Mouse (Mus musculus) lung, embryonic 14.5 days (tissue): ENCODE measurements around the gene 2310057J18Rik. TPM values are rescaled to one million over a fixed set of nuclear protein-coding genes. Genes with fewer than 3 reads are reported as not detected.
"Not testable (repeated sequence)": the region's sequence is repeated elsewhere in the genome, so short reads cannot be mapped to it uniquely, and the experiment has no call there.

Experiments used
- ATAC-seq: fragments of 200-750 bp; cut with Nextera tagmentation; 2 replicates; pipeline ENCODE4 v1.8.0; 2017; ENCODE audit warnings: mild to moderate bottlenecking, moderate TSS enrichment, moderate library complexity; ENCODE audit not compliant: insufficient read depth
- DNase-seq: peaks from one replicate; pipeline ENCODE4 v3.0.0-alpha.2; 2015
- H3K27ac ChIP-seq: fragments of 300-500 bp; sonication (generic); 2 replicates; pipeline ENCODE4 v1.5.1; 2014; ENCODE audit warnings: low read depth, mild to moderate bottlenecking, moderate library complexity
- H3K27me3 ChIP-seq: fragments of 300-500 bp; sonication (generic); 2 replicates; pipeline ENCODE4 v1.6.1; 2014; ENCODE audit warnings: low read length, control low read depth; ENCODE audit not compliant: insufficient read depth
- H3K36me3 ChIP-seq: fragments of 300-500 bp; sonication (generic); 2 replicates; pipeline ENCODE4 v1.6.1; 2014; ENCODE audit warnings: control low read depth; ENCODE audit not compliant: insufficient read depth
- H3K4me1 ChIP-seq: fragments of 300-500 bp; sonication (generic); 2 replicates; pipeline ENCODE4 v1.6.1; 2014; ENCODE audit warnings: antibody characterized with exemption, control low read depth; ENCODE audit not compliant: insufficient read depth
- H3K4me2 ChIP-seq: fragments of 300-500 bp; sonication (generic); 2 replicates; pipeline ENCODE4 v1.6.1; 2014; ENCODE audit warnings: mild to moderate bottlenecking
- H3K4me3 ChIP-seq: fragments of 300-500 bp; sonication (generic); 2 replicates; pipeline ENCODE4 v1.5.1; 2014; ENCODE audit warnings: low read depth, low read length
- H3K9ac ChIP-seq: fragments of 300-500 bp; sonication (generic); 2 replicates; pipeline ENCODE4 v1.6.1; 2014
- H3K9me3 ChIP-seq: fragments of 300-500 bp; sonication (generic); 2 replicates; pipeline ENCODE4 v1.6.1; 2016; ENCODE audit warnings: low read depth, low read length, control low read depth
- CTCF ChIP-seq: IDR thresholded peaks from 2 replicates; pipeline ENCODE4 v1.5.1; 2016; ENCODE audit warnings: antibody characterized with exemption, low read depth
- WGBS: fragments of 180-500 bp; shearing (Covaris S2); extraction: QIAGEN DNeasy Blood & Tissue Kit; methylation state at CpG from one replicate; pipeline ENCODE4 v1.1.7; 2014; 5-methylcytosine and 5-hydroxymethylcytosine counted together
- polyA plus RNA-seq: library from polyadenylated mRNA; unstranded; fragments of >200 nt; fragmentation: Nextera tagmentation; extraction: Ambion mirVana; gene quantifications from 2 replicates; pipeline ENCODE4 v1.2.1, GENCODE M21; 2014

The 2310057J18Rik gene
- not detected in 2 replicates for polyA plus RNA-seq

GRCm38 (mm10) chr10:28986203-28986602 lies at the start of gene 2310057J18Rik:
Gene 2310057J18Rik (minus strand): TSS chr10:28986303.
- H3K36me3 ChIP-seq = no peaks in the 10 kb centered on the region
- DNase-seq (no peak), ATAC-seq (no peak)
- no peaks in the 10 kb centered on the region for H3K27me3 ChIP-seq
- H3K4me2 ChIP-seq = no peak within 1 kb of the TSS
- H3K4me3 ChIP-seq = no peak within 1 kb of the TSS
- H3K9me3 ChIP-seq = no peaks in the 10 kb centered on the region
- 77% methylated on average over 3 of the region's 3 CpGs for WGBS
- no peak within 1 kb of the TSS for H3K9ac ChIP-seq
- TF ChIP-seq CTCF = no peak
- H3K27ac ChIP-seq = no peak within 1 kb of the TSS
- no peaks in the 10 kb centered on the region for H3K4me1 ChIP-seq

DNA sequence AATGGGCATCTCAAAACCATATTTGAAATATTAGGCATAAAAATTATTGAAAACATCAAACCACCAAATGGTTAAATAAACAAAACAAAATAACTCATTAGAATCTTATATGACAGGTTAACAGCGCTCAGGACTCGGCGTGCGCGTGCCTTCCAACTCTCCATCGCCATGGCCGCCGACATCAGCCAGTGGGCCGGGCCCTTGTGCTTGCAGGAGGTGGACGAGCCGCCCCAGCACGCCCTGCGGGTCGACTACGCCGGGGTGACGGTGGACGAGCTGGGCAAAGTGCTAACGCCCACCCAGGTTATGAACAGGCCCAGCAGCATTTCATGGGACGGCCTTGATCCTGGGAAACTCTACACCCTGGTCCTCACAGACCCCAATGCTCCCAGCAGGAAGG lies 43.9 kb upstream of the 2310057J18Rik start:
- not testable (repeated sequence) for H3K27me3 ChIP-seq, ATAC-seq, H3K4me1 ChIP-seq, H3K4me2 ChIP-seq, H3K4me3 ChIP-seq, H3K9me3 ChIP-seq, DNase-seq, H3K27ac ChIP-seq, H3K36me3 ChIP-seq, H3K9ac ChIP-seq
- WGBS = 94% methylated on average over 9 of the region's 20 CpGs

DNA sequence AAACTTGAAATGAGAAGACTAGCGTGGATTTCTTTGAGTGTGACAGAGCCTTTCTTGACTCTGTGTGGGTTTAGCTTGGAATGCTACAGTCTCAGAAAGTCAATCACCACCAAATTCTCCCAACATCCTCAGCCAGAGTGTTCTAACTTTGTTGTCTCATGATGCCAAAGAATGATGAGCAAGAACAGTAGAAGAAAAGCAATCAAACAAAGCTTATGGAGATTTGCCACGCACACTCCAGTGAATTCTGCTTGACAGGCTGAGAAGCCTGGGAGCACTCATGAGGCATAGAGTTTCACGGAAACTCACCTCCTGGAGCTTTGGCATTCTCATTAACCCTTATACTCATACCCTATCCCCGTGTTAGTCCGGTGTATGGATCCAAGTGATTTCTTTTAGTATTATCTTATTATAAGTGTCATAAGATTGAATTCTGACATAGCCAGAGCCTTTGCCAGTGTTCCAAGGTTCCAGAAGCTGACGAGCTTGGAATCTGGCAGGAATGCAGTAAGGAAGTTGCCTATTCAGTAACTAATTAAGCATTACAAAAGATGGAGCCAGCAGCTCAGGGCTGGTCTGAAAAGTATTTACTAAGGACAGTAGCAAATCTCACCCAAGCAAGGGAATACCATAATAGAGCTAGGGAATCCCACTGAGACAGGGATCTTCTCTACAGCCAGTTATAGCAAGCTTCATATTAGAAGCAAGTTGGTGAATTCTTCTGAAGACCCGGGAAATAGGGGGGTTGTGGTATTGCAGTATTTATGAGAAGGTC lies 33.6 kb upstream of the 2310057J18Rik start:
- Histone ChIP-seq H3K4me2 (no peak overlapping the region), H3K27ac (no peak overlapping the region), H3K36me3 (no peaks in the 10 kb centered on the region), H3K27me3 (no peaks in the 10 kb centered on the region), H3K4me3 (no peak overlapping the region), H3K9me3 (no peaks in the 10 kb centered on the region), H3K9ac (no peak overlapping the region), H3K4me1 (no peaks in the 10 kb centered on the region)
- TF ChIP-seq CTCF = no peak
- DNase-seq (no peak), ATAC-seq (no peak)
- 80% methylated on average over 7 of the region's 7 CpGs for WGBS

DNA sequence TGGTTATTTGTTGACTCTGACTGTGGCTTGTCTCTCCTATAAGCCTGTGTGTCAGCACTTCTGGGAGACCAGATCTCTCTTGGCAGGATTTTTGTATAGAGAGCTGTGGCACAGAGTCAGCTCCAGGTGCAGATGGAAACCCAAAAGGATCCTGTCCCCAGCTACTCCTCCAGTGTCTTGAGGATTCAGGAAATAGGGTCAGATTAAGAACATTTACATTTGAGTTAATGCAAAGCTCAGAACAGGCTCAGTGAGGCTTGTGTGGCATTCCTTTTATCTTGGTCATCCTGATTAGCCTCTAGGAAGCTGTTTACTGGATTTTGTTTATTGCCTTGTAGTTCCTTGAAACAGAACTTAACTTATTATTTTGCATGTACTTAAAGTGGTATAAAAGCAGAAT lies 11.7 kb upstream of the 2310057J18Rik start:
- no peak for TF ChIP-seq CTCF
- Histone ChIP-seq H3K4me3 (no peak overlapping the region), H3K4me2 (no peak overlapping the region), H3K27me3 (no peaks in the 10 kb centered on the region), H3K36me3 (no peaks in the 10 kb centered on the region), H3K9me3 (no peaks in the 10 kb centered on the region), H3K4me1 (no peaks in the 10 kb centered on the region), H3K27ac (no peak overlapping the region), H3K9ac (no peak overlapping the region)
- ATAC-seq = no peak
- no peak for DNase-seq

- H3K36me3 ChIP-seq = no peaks in the 10 kb centered on the region
- DNase-seq (no peak), ATAC-seq (no peak)
- H3K9ac ChIP-seq = no peak overlapping the region
- no peaks in the 10 kb centered on the region for H3K4me1 ChIP-seq
- no peak overlapping the region for H3K4me2 ChIP-seq
- WGBS = 73% methylated on average over 2 of the region's 2 CpGs
- H3K27ac ChIP-seq = no peak overlapping the region
- H3K27me3 ChIP-seq = no peaks in the 10 kb centered on the region
- no peak overlapping the region for H3K4me3 ChIP-seq
- H3K9me3 ChIP-seq = no peaks in the 10 kb centered on the region
- no peak for TF ChIP-seq CTCF
These were observed 2.9 kb upstream of the 2310057J18Rik start for GRCm38 (mm10) chr10:28988990-28989389.

DNA sequence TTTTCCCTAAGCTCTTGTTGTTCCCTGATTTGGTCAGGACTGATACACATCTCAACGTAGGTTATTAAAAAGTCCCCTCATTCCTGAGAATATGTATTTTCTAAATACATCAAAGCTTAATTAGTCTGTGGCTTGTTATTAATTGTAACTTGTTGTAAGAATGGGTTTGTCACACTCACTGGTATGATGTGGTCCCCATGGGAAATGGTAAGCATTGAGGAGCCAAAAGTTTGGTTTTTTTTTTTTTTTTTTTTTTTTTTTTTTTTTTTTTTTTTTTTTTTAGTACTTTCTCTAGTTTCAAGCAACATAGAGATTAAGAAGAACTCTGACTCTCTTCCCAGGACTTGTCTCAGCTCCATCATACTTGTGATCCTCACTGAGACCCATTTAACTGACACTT lies 17.9 kb downstream of the 2310057J18Rik start:
- DNase-seq = no peak
- Histone ChIP-seq H3K4me3 (no peak overlapping the region), H3K27me3 (no peaks in the 10 kb centered on the region), H3K27ac (no peak overlapping the region), H3K4me1 (no peaks in the 10 kb centered on the region), H3K9me3 (no peaks in the 10 kb centered on the region), H3K4me2 (no peak overlapping the region), H3K9ac (no peak overlapping the region), H3K36me3 (no peaks in the 10 kb centered on the region)
- no peak for ATAC-seq
- TF ChIP-seq CTCF = no peak
- WGBS = 85% methylated on average over 1 of the region's 1 CpGs

DNA sequence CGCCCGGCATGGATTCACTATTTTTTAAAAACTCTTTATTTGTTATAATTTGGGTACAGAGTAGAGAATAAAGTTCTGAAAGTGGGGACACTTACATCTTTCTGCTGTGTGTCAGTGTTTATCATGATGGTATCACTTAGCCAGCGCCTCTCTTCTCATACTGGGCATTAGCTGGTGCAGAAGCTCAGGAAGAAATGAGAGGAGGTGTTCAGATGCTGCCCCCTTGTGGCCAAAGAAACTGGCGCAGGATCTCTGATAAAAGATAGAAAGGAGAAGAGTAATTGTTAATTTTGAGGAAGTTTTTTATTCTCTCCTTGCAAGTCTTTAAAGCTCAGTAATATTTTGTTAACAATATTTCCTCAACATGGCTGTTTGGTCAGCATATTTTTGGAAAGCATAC lies 31.0 kb downstream of the 2310057J18Rik start:
- H3K9me3 ChIP-seq = no peaks in the 10 kb centered on the region
- no peaks in the 10 kb centered on the region for H3K4me1 ChIP-seq
- WGBS = 48% methylated on average over 4 of the region's 4 CpGs
- no peaks in the 10 kb centered on the region for H3K27me3 ChIP-seq
- peak; percentile 80 for DNase-seq
- no peak overlapping the region for H3K9ac ChIP-seq
- peak; percentile 78 for TF ChIP-seq CTCF
- no peaks in the 10 kb centered on the region for H3K36me3 ChIP-seq
- H3K27ac ChIP-seq = no peak overlapping the region
- H3K4me2 ChIP-seq = no peak overlapping the region
- H3K4me3 ChIP-seq = no peak overlapping the region
- 0 out of 2 replicates have a peak, but pooled peaks have one; percentile 65 for ATAC-seq
